Mouse (Mus musculus) MEL (cell line): ENCODE measurements around the gene Prkar1b. TPM values are rescaled to one million over a fixed set of nuclear protein-coding genes. Genes with fewer than 3 reads are reported as not detected.

ENCODE experiments used
- DNase-seq: peaks from one replicate; pipeline ENCODE4 v3.0.0; 2011; ENCODE audit warnings: low read depth, low spot score
- H3K27ac ChIP-seq: 2 replicates; pipeline ENCODE4 v1.5.1; 2012; ENCODE audit warnings: low read depth, mild to moderate bottlenecking, control low read depth, low read length, moderate library complexity; ENCODE audit not compliant: control insufficient read depth
- H3K27me3 ChIP-seq, 2 experiments: fragments of 150-350 bp in 1 of 2; sonication (generic) in 1 of 2; 2 replicates each; pipeline ENCODE4 v1.6.1; 2012; ENCODE audit warnings: low read length in 2 of 2, mild to moderate bottlenecking in 2 of 2, improper control_type of control experiment in 1 of 2, moderate library complexity in 1 of 2; ENCODE audit not compliant: insufficient read depth in 2 of 2, control insufficient read depth in 1 of 2
- H3K36me3 ChIP-seq, 2 experiments: 2 replicates each; pipeline ENCODE4 v1.6.1; 2012 to 2014; ENCODE audit warnings: low read length in 2 of 2, improper control_type of control experiment in 1 of 2, inconsistent platforms in 1 of 2, mild to moderate bottlenecking in 1 of 2; ENCODE audit not compliant: insufficient read depth in 2 of 2, control insufficient read depth in 1 of 2
- H3K4me1 ChIP-seq, 2 experiments: fragments of 150-350 bp in 1 of 2; sonication (generic) in 1 of 2; 2 replicates each; pipeline ENCODE4 v1.6.1; 2012; ENCODE audit warnings: low read length in 2 of 2, improper control_type of control experiment in 1 of 2, mild to moderate bottlenecking in 1 of 2; ENCODE audit not compliant: insufficient read depth in 2 of 2, control insufficient read depth in 1 of 2
- H3K4me3 ChIP-seq, 2 experiments: fragments of 150-350 bp in 1 of 2; sonication (generic) in 1 of 2; 2 replicates each; pipeline ENCODE4 v1.5.1; 2012; ENCODE audit warnings: low read depth in 2 of 2, low read length in 2 of 2, mild to moderate bottlenecking in 2 of 2, moderate library complexity in 2 of 2, control low read depth in 1 of 2, improper control_type of control experiment in 1 of 2; ENCODE audit not compliant: control insufficient read depth in 1 of 2, insufficient read depth in 1 of 2
- H3K79me2 ChIP-seq: 2 replicates; pipeline ENCODE4 v1.6.1; 2012; ENCODE audit warnings: mild to moderate bottlenecking, low read length, moderate library complexity; ENCODE audit not compliant: control insufficient read depth, poor library complexity, insufficient read depth
- H3K9ac ChIP-seq: 2 replicates; pipeline ENCODE4 v1.6.1; 2012; ENCODE audit warnings: low read depth, mild to moderate bottlenecking, control low read depth, low read length, moderate library complexity; ENCODE audit not compliant: control insufficient read depth, poor library complexity, severe bottlenecking
- H3K9me3 ChIP-seq: fragments of 150-350 bp; sonication (generic); replicated peaks from 2 replicates; pipeline ENCODE4 v1.6.1; 2012; ENCODE audit warnings: mild to moderate bottlenecking, low read length, improper control_type of control experiment, moderate library complexity; ENCODE audit not compliant: insufficient read depth
- BHLHE40 ChIP-seq: IDR thresholded peaks from 2 replicates; pipeline ENCODE4 v1.6.1; 2012; ENCODE audit warnings: low read depth, mild to moderate bottlenecking, inconsistent platforms, low read length, improper control_type of control experiment, borderline replicate concordance
- CHD1 ChIP-seq: IDR thresholded peaks from 2 replicates; pipeline ENCODE4 v1.6.1; 2012; ENCODE audit warnings: low read depth, mild to moderate bottlenecking, inconsistent platforms, low read length, improper control_type of control experiment
- CHD2 ChIP-seq: IDR thresholded peaks from 2 replicates; pipeline ENCODE4 v1.6.1; 2011; ENCODE audit warnings: low read length, improper control_type of control experiment
- E2F4 ChIP-seq: IDR thresholded peaks from 2 replicates; pipeline ENCODE4 v1.6.1; 2011; ENCODE audit warnings: low read depth, low read length, improper control_type of control experiment, borderline replicate concordance
- ELF1 ChIP-seq: IDR thresholded peaks from 2 replicates; pipeline ENCODE4 v1.6.1; 2014; ENCODE audit warnings: low read depth, mild to moderate bottlenecking, inconsistent platforms, low read length, improper control_type of control experiment, moderate library complexity
- ETS1 ChIP-seq: IDR thresholded peaks from 2 replicates; pipeline ENCODE4 v1.6.1; 2012; ENCODE audit warnings: low read depth, mild to moderate bottlenecking, inconsistent platforms, low read length, improper control_type of control experiment, moderate library complexity
- GABPA ChIP-seq: IDR thresholded peaks from 2 replicates; pipeline ENCODE4 v1.6.1; 2012; ENCODE audit warnings: low read depth, mild to moderate bottlenecking, inconsistent platforms, low read length, improper control_type of control experiment, moderate library complexity
- GATA1 ChIP-seq: IDR thresholded peaks from 2 replicates; pipeline ENCODE4 v1.6.1; 2011; ENCODE audit warnings: low read depth, low read length, improper control_type of control experiment
- MAZ ChIP-seq: IDR thresholded peaks from 2 replicates; pipeline ENCODE4 v1.6.1; 2012; ENCODE audit warnings: low read depth, mild to moderate bottlenecking, inconsistent platforms, low read length, improper control_type of control experiment
- MYB ChIP-seq: IDR thresholded peaks from 2 replicates; pipeline ENCODE4 v1.6.1; 2011; ENCODE audit warnings: mild to moderate bottlenecking, low read depth, low read length, improper control_type of control experiment
- MYC ChIP-seq: IDR thresholded peaks from 2 replicates; pipeline ENCODE4 v1.6.1; 2011; ENCODE audit warnings: low read depth, mild to moderate bottlenecking, low read length, improper control_type of control experiment, moderate library complexity
- NELFE ChIP-seq: IDR thresholded peaks from 2 replicates; pipeline ENCODE4 v1.6.1; 2011; ENCODE audit warnings: low read depth, low read length, improper control_type of control experiment
- NRF1 ChIP-seq: IDR thresholded peaks from 2 replicates; pipeline ENCODE4 v1.6.1; 2014; ENCODE audit warnings: low read depth, mild to moderate bottlenecking, inconsistent platforms, low read length, improper control_type of control experiment, moderate library complexity; ENCODE audit not compliant: poor library complexity, insufficient read depth, severe bottlenecking
- POLR2A ChIP-seq, 2 experiments: IDR thresholded peaks; 2 replicates each; pipeline ENCODE4 v1.6.1; 2011 to 2012; ENCODE audit warnings: low read length in 2 of 2, mild to moderate bottlenecking in 2 of 2, control low read depth in 1 of 2, improper control_type of control experiment in 1 of 2, low read depth in 1 of 2, moderate library complexity in 1 of 2; ENCODE audit not compliant: control insufficient read depth in 1 of 2, insufficient read depth in 1 of 2, poor library complexity in 1 of 2
- SIN3A ChIP-seq: IDR thresholded peaks from 2 replicates; pipeline ENCODE4 v1.6.1; 2012; ENCODE audit warnings: low read length, improper control_type of control experiment, inconsistent platforms
- SMC3 ChIP-seq: IDR thresholded peaks from 2 replicates; pipeline ENCODE4 v1.6.1; 2011; ENCODE audit warnings: low read depth, low read length, improper control_type of control experiment
- ZC3H11A ChIP-seq: IDR thresholded peaks from 2 replicates; pipeline ENCODE4 v1.6.1; 2012; ENCODE audit warnings: low read depth, mild to moderate bottlenecking, inconsistent platforms, low read length, improper control_type of control experiment
- ZKSCAN1 ChIP-seq: IDR thresholded peaks from 2 replicates; pipeline ENCODE4 v1.6.1; 2012; ENCODE audit warnings: low read depth, mild to moderate bottlenecking, inconsistent platforms, low read length, improper control_type of control experiment, moderate library complexity
- ZNF384 ChIP-seq: IDR thresholded peaks from 2 replicates; pipeline ENCODE4 v1.6.1; 2012; ENCODE audit warnings: low read depth, mild to moderate bottlenecking, inconsistent platforms, low read length, improper control_type of control experiment
- polyA plus RNA-seq, 2 experiments: library from polyadenylated mRNA; stranded (reverse) in 1 of 2; unstranded in 1 of 2; fragments of >175 nt in 1 of 2; fragments of >200 nt in 1 of 2; gene quantifications; 2 replicates each; pipeline versions ENCODE4 v1.2.1 to v1.2.4; 2012; ENCODE audit warnings: low replicate concordance in 2 of 2, low read depth in 1 of 2; ENCODE audit not compliant: insufficient read length in 2 of 2, insufficient read depth in 1 of 2, missing spikeins in 1 of 2
- total RNA-seq: library from RNA; depleted of rRNA; stranded (reverse); fragments of 300-350 nt; gene quantifications from 2 replicates; pipeline ENCODE4 v1.2.3, GENCODE M21; 2012

Prkar1b gene
- total and polyA plus RNA-seq, 3 experiments: not detected

DNA sequence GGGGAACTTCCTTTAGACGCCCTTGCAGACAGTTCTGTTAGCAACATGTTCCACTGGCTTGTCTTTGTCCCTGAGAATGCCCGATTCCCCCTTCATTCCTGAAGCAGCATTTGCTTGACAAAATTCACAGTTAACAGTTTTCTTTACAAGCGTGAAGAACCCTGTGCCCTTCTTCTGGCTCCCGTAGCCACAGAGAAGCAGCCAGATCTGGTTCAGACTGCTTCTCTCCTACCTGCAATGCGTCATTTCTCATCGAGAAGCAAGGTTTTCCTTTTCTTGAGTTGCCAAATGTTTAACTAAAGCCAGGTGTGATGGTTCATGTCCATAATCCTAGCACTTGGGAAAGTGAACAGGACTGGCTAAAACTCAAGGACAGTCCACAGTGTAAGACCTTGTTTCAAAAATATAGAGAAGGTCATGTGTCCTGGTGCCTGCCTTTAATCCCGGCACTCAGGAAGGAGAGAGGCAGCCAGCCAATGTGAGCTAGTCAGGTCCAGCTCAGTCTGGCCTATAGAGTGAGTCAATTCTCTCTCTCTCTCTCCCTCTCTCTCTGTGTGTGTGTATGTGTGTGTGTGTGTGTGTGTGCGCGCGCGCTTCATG is 3.2 kb downstream of the Prkar1b start:
- peaks cover 0 to 7% of the 10 kb centered on the region in 2 experiments; a peak in 2 of 4 replicates for H3K4me1 ChIP-seq
- no peak overlapping the region for H3K27ac ChIP-seq
- no peak overlapping the region for H3K4me3 ChIP-seq
- peaks cover 0 to 3% of the 10 kb centered on the region in 2 experiments; a peak in 1 of 4 replicates for H3K36me3 ChIP-seq
- H3K79me2 ChIP-seq: peaks cover 10% of the 10 kb centered on the region; the same call in 1 of the 2 replicates
- TF ChIP-seq MYC (no peak), SMC3 (no peak)
- no peak for DNase-seq
- H3K9ac ChIP-seq: no peak overlapping the region
- no peaks in the 10 kb centered on the region for H3K9me3 ChIP-seq
- H3K27me3 ChIP-seq: no peaks in the 10 kb centered on the region

DNA sequence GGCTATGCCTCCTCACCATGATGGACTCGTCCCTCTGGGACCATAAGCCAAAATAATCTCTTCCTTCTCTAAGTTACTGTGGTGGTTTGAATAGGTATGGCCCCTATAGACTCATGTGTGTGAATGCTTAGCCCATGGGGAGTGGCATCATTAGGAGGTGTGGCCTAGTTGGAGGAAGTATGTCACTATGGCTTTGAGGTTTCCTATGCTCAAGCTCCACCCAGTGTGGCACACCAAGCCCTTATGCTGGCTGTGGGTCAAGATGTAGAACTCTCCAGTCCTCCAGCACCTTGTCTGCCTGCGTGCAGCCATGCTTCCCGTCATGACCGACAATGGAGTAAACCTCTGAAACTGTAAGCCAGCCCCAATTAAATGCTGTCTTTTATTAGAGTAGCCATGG is 4.1 kb downstream of the Prkar1b start:
- peaks cover 0 to 3% of the 10 kb centered on the region in 2 experiments; a peak in 1 of 4 replicates for H3K4me1 ChIP-seq
- no peak overlapping the region for H3K27ac ChIP-seq
- peaks cover 0 to 3% of the 10 kb centered on the region in 2 experiments; a peak in 1 of 4 replicates for H3K36me3 ChIP-seq
- H3K27me3 ChIP-seq: no peaks in the 10 kb centered on the region
- peaks cover 6% of the 10 kb centered on the region; the same call in 1 of the 2 replicates for H3K79me2 ChIP-seq
- H3K4me3 ChIP-seq: no peak overlapping the region
- TF ChIP-seq E2F4 (no peak), CHD1 (no peak), ZC3H11A (no peak), ELF1 (no peak), GABPA (no peak), SIN3A (no peak), SMC3 (no peak), MYB (no peak), BHLHE40 (no peak), ZNF384 (no peak), ETS1 (no peak), MAZ (no peak), CHD2 (no peak)
- TF ChIP-seq, all 39 proteins: peak for 0
- Histone ChIP-seq H3K9me3 (no peaks in the 10 kb centered on the region), H3K9ac (no peak overlapping the region)
- no peak for DNase-seq

GRCm38 (mm10) chr5:139143890-139144289 is 5.9 kb downstream of the Prkar1b start:
- Histone ChIP-seq H3K27me3 (no peaks in the 10 kb centered on the region; a peak in 1 of 4 replicates), H3K36me3 (peaks cover 0 to 1% of the 10 kb centered on the region in 2 experiments; a peak in 1 of 4 replicates), H3K79me2 (no peaks in the 10 kb centered on the region), H3K27ac (no peak overlapping the region), H3K4me3 (no peak overlapping the region), H3K9ac (no peak overlapping the region), H3K4me1 (peaks cover 0 to 2% of the 10 kb centered on the region in 2 experiments; a peak in 1 of 4 replicates), H3K9me3 (no peaks in the 10 kb centered on the region)
- DNase-seq: no peak
- TF ChIP-seq ZC3H11A (no peak), SMC3 (no peak), NRF1 (no peak), SIN3A (no peak), POLR2A (IDR thresholded peaks at IDR 0.05; ENCODE audit: control insufficient read depth in 1 of 2, insufficient read depth in 1 of 2, low read depth in 1 of 2, low read length in 2 of 2, poor library complexity in 1 of 2) (no peak), NELFE (no peak), MYC (no peak), GATA1 (no peak), ZKSCAN1 (no peak)
